Mouse (Mus musculus) frontal cortex, adult 2 months (tissue): ENCODE measurements at regions not wholly inside any gene's neighbourhood (a gene's known extent, or its start where the extent isn't known, plus 50 kb on each side); places are given as distances from the start of the nearest gene placed in this dataset.

ENCODE experiments used
- DNase-seq, 2 experiments: peaks; one replicate each; pipeline ENCODE4 v3.0.0; 2022; ENCODE audit warnings: low spot score in 1 of 2; ENCODE audit errors: extremely low spot score in 1 of 2

GRCm38 (mm10) chr15:67407244-67407643 is 906.5 kb upstream of the Lrrc6 start:
- DNase-seq, result no peak

GRCm38 (mm10) chr15:67405523-67405922 is 904.8 kb upstream of the Lrrc6 start:
- DNase-seq, result no peak

- DNase-seq, result no peak
Measured at GRCm38 (mm10) chr15:67405011-67405410, 904.3 kb upstream of the Lrrc6 start.

- no peak for DNase-seq
Measured at GRCm38 (mm10) chr15:67402310-67402709, 901.6 kb upstream of the Lrrc6 start.

- no peak for DNase-seq
Measured at GRCm38 (mm10) chr15:67397269-67397668, 896.6 kb upstream of the Lrrc6 start.

- no peak for DNase-seq
Measured at GRCm38 (mm10) chr15:67395114-67395513, 894.4 kb upstream of the Lrrc6 start.

- no peak for DNase-seq
Measured at GRCm38 (mm10) chr15:67391918-67392317, 891.2 kb upstream of the Lrrc6 start.

GRCm38 (mm10) chr15:67388514-67388913 is 887.8 kb upstream of the Lrrc6 start:
- no peak for DNase-seq

GRCm38 (mm10) chr15:67386896-67387295 is 886.2 kb upstream of the Lrrc6 start:
- DNase-seq, result no peak

- no peak for DNase-seq
Measured at GRCm38 (mm10) chr15:67373599-67373998, 872.9 kb upstream of the Lrrc6 start.

GRCm38 (mm10) chr15:67373030-67373429 is 872.3 kb upstream of the Lrrc6 start:
- DNase-seq, result no peak

GRCm38 (mm10) chr15:67364099-67364756 is 863.5 kb upstream of the Lrrc6 start:
- DNase-seq, result no peak

- DNase-seq, result no peak
Measured at GRCm38 (mm10) chr15:67361012-67361571, 860.4 kb upstream of the Lrrc6 start.

GRCm38 (mm10) chr15:67357867-67358266 is 857.2 kb upstream of the Lrrc6 start:
- DNase-seq, result peak; percentile 4 to 20

GRCm38 (mm10) chr15:67355334-67355733 is 854.6 kb upstream of the Lrrc6 start:
- no peak for DNase-seq

GRCm38 (mm10) chr15:67354598-67355159 is 854.0 kb upstream of the Lrrc6 start:
- DNase-seq, result no peak

- no peak for DNase-seq
Measured at GRCm38 (mm10) chr15:67349501-67349900, 848.8 kb upstream of the Lrrc6 start.

- DNase-seq, result no peak
Measured at GRCm38 (mm10) chr15:67345179-67346148, 844.8 kb upstream of the Lrrc6 start.

- no peak for DNase-seq
Measured at GRCm38 (mm10) chr15:67342050-67342449, 841.3 kb upstream of the Lrrc6 start.

- no peak for DNase-seq
Measured at GRCm38 (mm10) chr15:67337040-67337395, 836.3 kb upstream of the Lrrc6 start.
